Mouse (Mus musculus): ENCODE measurements around the gene Tusc1.

The Tusc1 gene

DNA sequence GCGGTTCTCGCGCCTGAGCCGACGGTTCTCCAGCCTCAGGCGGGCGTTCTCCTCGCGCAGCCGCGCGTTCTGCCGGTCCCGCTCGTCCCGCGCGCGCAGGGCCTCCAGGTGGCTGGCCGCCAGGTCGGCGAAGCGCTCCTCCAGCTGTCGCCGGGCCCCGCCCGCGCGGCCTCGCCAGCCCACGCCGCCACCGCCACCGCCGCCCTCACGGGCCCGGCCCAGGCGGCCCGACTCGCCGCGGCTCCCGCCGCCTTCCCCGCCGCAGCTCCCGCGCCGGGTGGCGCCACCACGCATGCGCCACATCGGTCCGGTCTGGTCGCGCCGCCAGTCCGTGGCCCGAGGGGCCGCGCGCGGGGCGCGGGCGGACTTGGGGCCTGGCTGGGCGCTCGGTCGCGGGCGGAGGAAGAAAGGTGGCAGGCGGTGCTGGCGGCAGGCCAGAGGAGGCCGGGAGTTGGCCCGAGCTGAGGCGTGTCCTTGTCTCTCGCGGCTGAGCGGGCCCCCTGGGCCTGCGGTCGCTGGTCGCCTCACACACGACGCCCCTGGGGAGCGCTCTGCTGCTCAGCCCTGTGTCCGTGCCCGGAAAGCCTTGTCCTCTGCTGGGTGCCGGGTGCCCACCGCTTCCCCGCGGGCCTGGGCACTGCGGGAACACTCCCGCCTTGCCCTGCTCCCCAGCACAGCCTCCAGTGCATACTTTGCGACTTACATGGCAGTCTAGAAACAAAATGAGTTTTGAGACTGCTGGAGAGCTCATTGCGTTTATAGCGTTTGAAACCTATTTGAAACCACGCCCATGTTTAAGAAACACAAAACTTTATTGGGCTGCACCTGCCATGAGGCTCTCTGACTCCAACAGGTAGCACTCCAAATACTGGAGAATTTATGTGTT lies at the start of gene Tusc1:
Tusc1 (minus strand) TSS at position 394 of the 886 bp plus-strand sequence.
- peak; percentile 77 for DNase-seq (ENCODE audit: low spot score)

DNA sequence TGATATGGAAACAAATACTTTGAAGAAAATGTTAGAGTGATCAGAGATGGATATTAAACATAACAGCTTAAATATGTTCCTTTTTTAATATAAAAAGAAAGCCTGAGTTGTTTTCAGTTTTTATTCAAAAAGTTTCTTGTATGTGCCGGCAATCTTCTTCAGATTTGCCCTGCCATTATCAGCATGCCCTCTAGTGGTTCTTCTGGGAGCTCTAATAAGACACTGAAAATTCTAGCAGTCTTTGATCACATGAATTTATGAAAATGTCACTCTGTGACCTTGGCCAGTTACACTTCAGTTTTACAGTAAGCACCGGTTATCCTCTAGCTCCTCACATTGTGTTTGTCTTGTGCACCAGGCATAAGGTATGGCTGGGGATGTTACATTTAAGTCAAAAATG lies 17.6 kb upstream of the Tusc1 start:
- DNase-seq (ENCODE audit: low spot score): peak; percentile 9

- no peak for DNase-seq (ENCODE audit: low spot score)
Observed at GRCm38 (mm10) chr4:93344357-93344756, 9.0 kb upstream of the Tusc1 start.

DNA sequence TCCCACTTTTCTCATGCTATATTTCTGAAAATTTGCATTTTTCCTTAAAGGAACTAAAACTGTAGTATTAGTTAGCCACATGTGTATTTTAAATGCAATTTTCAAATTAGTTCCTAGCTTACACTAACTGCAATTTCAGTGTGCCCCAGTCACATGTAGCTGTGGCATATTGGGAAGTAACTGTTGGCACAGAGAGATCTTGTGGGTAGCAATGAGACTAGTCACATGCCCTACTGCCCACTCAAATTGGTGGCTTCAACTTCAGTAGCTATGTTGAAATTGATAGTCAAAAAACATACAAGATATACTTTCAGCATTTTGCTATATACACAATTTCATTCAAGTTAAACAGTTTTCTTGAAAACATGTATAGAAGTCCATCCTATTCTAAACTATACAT lies 6.3 kb upstream of the Tusc1 start:
- no peak for DNase-seq (ENCODE audit: low spot score)

DNA sequence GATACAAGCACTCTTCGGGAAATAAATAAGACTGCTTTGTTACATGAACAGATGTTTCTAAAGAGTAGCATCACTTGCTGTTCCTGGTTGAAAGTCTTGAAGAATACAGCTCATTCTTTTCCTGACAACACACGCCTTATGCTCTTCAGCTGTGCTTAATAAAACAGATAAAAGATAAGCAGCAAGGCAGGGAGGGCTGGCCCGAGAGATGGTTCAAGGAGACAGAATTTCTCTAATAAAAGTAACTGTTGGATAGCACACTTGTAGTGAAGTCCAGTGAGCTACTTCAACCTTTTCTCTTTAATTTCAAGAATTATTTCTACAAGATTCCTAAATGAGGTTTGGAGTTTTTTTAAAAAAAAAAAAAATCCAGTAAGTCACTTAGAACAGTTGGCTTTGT lies 2.7 kb upstream of the Tusc1 start:
- DNase-seq (ENCODE audit: low spot score): no peak

DNA sequence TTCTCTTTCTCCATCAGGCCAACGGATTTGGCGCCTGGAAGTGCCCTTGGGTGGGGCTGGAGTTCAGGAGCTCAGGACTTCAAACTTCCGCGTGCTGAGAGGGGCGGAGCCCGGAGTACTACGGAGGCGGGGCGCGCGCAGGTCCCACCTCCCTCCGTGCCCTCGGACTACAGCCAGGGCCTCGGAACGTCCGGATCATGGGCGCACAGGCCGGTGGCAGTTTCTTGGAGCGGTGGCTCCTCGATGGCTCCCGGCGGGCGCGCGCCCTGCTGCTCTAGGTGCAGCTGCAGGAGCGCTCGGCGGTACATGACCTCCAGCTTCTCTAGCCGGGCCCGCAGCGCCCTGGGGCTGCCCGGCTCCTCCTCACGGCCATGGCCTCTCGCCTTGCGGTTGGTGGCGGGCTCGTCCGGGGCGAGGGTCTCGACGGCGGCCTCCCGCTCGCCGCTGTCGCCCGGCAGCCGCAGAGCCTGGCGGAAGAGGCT lies 634 bp downstream of the Tusc1 start:
- peak; percentile 74 for DNase-seq (ENCODE audit: low spot score)

DNA sequence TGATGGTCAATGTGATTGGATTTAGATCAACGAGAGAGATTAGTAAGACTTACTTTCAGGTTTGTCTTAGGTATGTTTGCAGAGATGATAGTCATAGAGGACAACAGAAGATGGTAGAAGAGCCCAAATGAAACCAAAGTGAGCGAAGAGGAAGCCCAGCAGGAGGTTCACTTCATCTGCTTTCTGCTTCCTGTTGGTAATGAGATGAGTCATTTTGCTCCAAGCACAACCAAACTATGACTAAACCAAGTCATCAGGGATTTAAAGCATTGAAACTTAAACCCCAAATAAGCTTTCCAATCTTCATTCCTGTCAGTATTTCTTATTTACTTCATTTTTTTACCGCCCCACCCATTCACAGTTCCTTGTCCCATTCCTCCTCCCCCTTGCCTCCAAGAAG lies 27.8 kb downstream of the Tusc1 start:
- no peak for DNase-seq (ENCODE audit: low spot score)

DNA sequence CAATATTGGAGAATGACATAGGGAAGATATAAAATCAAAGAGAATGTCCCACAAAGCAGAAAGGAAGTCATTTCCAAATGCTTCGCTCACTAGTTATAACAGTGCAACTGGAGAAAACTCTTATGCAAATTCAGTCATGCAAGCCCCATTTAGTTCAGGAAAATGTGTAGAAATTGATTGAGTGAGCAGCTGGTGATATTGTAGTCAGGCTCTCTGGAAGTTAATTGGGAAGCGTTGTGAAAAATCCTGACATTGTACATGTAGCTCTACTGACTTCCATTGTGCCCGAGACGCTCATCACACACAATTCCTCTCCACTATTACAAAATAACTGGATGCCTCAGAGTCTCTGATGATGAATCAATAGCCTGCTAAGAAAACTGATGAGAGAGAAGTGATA lies 49.2 kb downstream of the Tusc1 start:
- DNase-seq (ENCODE audit: low spot score): no peak

Measured in layer of hippocampus, adult 11-12 months (tissue).